Mouse (Mus musculus) heart, postnatal 0 days (tissue): ENCODE results near the gene Ebpl.

Experiments used
- CTCF ChIP-seq: IDR thresholded peaks from 2 replicates; pipeline ENCODE4 v1.5.1; 2016; ENCODE audit warnings: antibody characterized with exemption, control low read depth, low read depth
- EP300 ChIP-seq: IDR thresholded peaks from 2 replicates; pipeline ENCODE4 v1.6.1; 2016; ENCODE audit warnings: antibody characterized with exemption, low read depth

DNA sequence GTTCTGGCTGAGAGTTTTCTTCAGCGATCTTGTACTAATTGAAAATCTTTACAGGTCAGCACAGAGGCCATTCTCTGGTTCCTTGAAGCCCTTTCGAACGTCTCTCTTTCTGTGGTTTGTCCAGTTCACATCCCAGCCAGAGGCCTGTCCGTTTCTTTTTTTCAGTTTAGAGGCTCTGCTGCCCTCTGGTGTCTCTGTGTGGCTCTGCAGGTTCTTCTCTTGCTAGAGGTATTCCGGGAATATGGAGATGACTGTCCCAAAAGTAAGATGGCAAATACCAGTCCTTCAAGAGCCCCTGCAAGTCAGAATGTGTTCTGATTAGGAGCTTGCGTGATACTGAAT, 65.5 kb downstream of the Ebpl start:
- TF ChIP-seq CTCF (peak; percentile 52), EP300 (no peak)
